10 mouse cellular contexts compared by ENCODE assay signal in genomic region chr7:127928596-127928995, GRCm38 (mm10). TPM values are rescaled to one million over a fixed set of nuclear protein-coding genes. Genes with fewer than 3 reads are reported as not detected.
A peak's percentile ranks its signal among the peaks of the same experiment; 100 is the strongest.
DNase-seq lines count a peak whose midpoint lies in the region; ATAC-seq and TF ChIP-seq lines count a peak whose summit lies in the region.
"Had no signal": no experiment of that assay in that cellular context is flagged by ENCODE, and none has a peak within 500 bp of the region (broad histone marks: within the 10 kb centered on the region; RNA-seq: fewer than 3 reads in every experiment).

No protein-coding gene starts in this region.

- peak; percentile 18; the same call in 1 of the 2 replicates for ATAC-seq in intestine, embryonic 16.5 days
- ATAC-seq in stomach, embryonic 14.5 days (ENCODE audit: insufficient number of reproducible peaks, insufficient read depth, low FRiP score, low read depth), result no peak

- 33% methylated on average over 5 of the region's 5 CpGs for WGBS in intestine, embryonic 16.5 days
- WGBS in limb, embryonic 10.5 days, result 52% methylated on average over 5 of the region's 5 CpGs
- WGBS in stomach, embryonic 14.5 days, result 42% methylated on average over 5 of the region's 5 CpGs

- H3K9ac ChIP-seq in intestine, embryonic 16.5 days (ENCODE audit: low read depth, low read length), result peak overlapping the region; percentile 75
- peak overlapping the region; percentile 60 for H3K9ac ChIP-seq in stomach, embryonic 14.5 days (replicated peaks; ENCODE audit: low read depth, low read length)
- H3K9ac ChIP-seq: midbrain, embryonic 12.5 days had no signal

- no peak for DNase-seq in layer of hippocampus, adult 2 months (ENCODE audit: low spot score in 2 of 2)
- no peak for DNase-seq in layer of hippocampus, adult 11-12 months (ENCODE audit: low spot score)
- DNase-seq in limb, embryonic 10.5 days (ENCODE audit: low spot score), result no peak
- no peak for DNase-seq in adrenal gland, postnatal 25 days
- no peak for DNase-seq in spleen, postnatal 4 days (ENCODE audit: low spot score in 2 of 2)
- DNase-seq: retina, postnatal 1 day; thymus, postnatal 25 days had no signal

- no peak overlapping the region for H3K27ac ChIP-seq in layer of hippocampus, adult 2 months
- H3K27ac ChIP-seq in intestine, embryonic 16.5 days (ENCODE audit: low read length), result peak overlapping the region; percentile 83
- no peak overlapping the region for H3K27ac ChIP-seq in limb, embryonic 10.5 days
- H3K27ac ChIP-seq in stomach, embryonic 14.5 days (ENCODE audit: low read length), result no peak overlapping the region
- H3K27ac ChIP-seq: midbrain, embryonic 12.5 days had no signal

- H3K4me1 ChIP-seq in intestine, embryonic 16.5 days (ENCODE audit: control insufficient read depth, insufficient read depth, low read length), result peaks cover 45% of the 10 kb centered on the region
- peaks cover 40% of the 10 kb centered on the region for H3K4me1 ChIP-seq in limb, embryonic 10.5 days
- H3K4me1 ChIP-seq in stomach, embryonic 14.5 days (ENCODE audit: control insufficient read depth, insufficient read depth, low read length), result peaks cover 17% of the 10 kb centered on the region

- TF ChIP-seq CTCF in layer of hippocampus, adult 2 months (conservative IDR thresholded peaks at IDR 0.05), result peak; percentile 35

- no peaks in the 10 kb centered on the region for H3K9me3 ChIP-seq in intestine, embryonic 16.5 days (ENCODE audit: control insufficient read depth, low read length)
- H3K9me3 ChIP-seq in limb, embryonic 10.5 days (replicated peaks), result no peaks in the 10 kb centered on the region
- H3K9me3 ChIP-seq in stomach, embryonic 14.5 days (ENCODE audit: control insufficient read depth, low read depth, low read length), result no peaks in the 10 kb centered on the region
- H3K9me3 ChIP-seq: midbrain, embryonic 12.5 days had no signal

- peaks cover 5% of the 10 kb centered on the region; the same call in 1 of the 2 replicates for H3K36me3 ChIP-seq in intestine, embryonic 16.5 days (ENCODE audit: control insufficient read depth, insufficient read depth, low read length)
- peaks cover 38% of the 10 kb centered on the region for H3K36me3 ChIP-seq in limb, embryonic 10.5 days
- peaks cover 11% of the 10 kb centered on the region for H3K36me3 ChIP-seq in stomach, embryonic 14.5 days (ENCODE audit: control insufficient read depth, insufficient read depth, low read length)

- no peaks in the 10 kb centered on the region for H3K27me3 ChIP-seq in intestine, embryonic 16.5 days (replicated peaks; ENCODE audit: control insufficient read depth, insufficient read depth, low read length)
- H3K27me3 ChIP-seq in limb, embryonic 10.5 days (ENCODE audit: low read depth, poor library complexity, severe bottlenecking), result peaks cover 35% of the 10 kb centered on the region
- no peaks in the 10 kb centered on the region for H3K27me3 ChIP-seq in stomach, embryonic 14.5 days (ENCODE audit: control insufficient read depth, insufficient read depth, low read length)

- peak overlapping the region; percentile 42 for H3K4me2 ChIP-seq in intestine, embryonic 16.5 days (ENCODE audit: low read depth, low read length)
- H3K4me2 ChIP-seq in stomach, embryonic 14.5 days (replicated peaks; ENCODE audit: low read depth, low read length), result peak overlapping the region; percentile 33

- H3K4me3 ChIP-seq in layer of hippocampus, adult 2 months, result no peak overlapping the region
- peak overlapping the region; percentile 57 for H3K4me3 ChIP-seq in intestine, embryonic 16.5 days (ENCODE audit: low read length)
- peak overlapping the region; percentile 42 for H3K4me3 ChIP-seq in limb, embryonic 10.5 days
- peak overlapping the region; percentile 42 for H3K4me3 ChIP-seq in stomach, embryonic 14.5 days (ENCODE audit: low read depth, low read length)
- H3K4me3 ChIP-seq: midbrain, embryonic 12.5 days had no signal

RNA-seq across cellular contexts. Expression of gene Prss8, which starts 1.3 kb away (rescaled TPM):
- under 1 TPM; 0.20 to 0.66 TPM for total RNA-seq in layer of hippocampus, adult 2 months (2021)
- 82.2 and 90.8 TPM in 2 replicates for polyA plus RNA-seq in intestine, embryonic 16.5 days (2015; fragmentation: Nextera tagmentation; extraction: Ambion mirVana)
- 6.3 and 7.2 TPM in 2 replicates for polyA plus RNA-seq in limb, embryonic 10.5 days (2016; fragmentation: Nextera tagmentation; extraction: Ambion mirVana)
- polyA plus RNA-seq in stomach, embryonic 14.5 days (2014; fragmentation: Nextera tagmentation; extraction: Ambion mirVana), result 48.2 and 55.5 TPM in 2 replicates
- total RNA-seq in adrenal gland, postnatal 25 days (2021), result 0.15 TPM in 1 of 2 replicates, not detected in the other

RNA-seq across cellular contexts. Expression of gene Kat8, which starts 16.3 kb away (rescaled TPM):
- total RNA-seq in layer of hippocampus, adult 2 months (2021), result 10 to 100 TPM; 31.7 to 34.3 TPM
- polyA plus RNA-seq in intestine, embryonic 16.5 days (2015; fragmentation: Nextera tagmentation; extraction: Ambion mirVana), result 27.3 and 29.2 TPM in 2 replicates
- polyA plus RNA-seq in limb, embryonic 10.5 days (2016; fragmentation: Nextera tagmentation; extraction: Ambion mirVana), result 48.0 and 53.0 TPM in 2 replicates
- polyA plus RNA-seq in stomach, embryonic 14.5 days (2014; fragmentation: Nextera tagmentation; extraction: Ambion mirVana), result 40.3 and 43.0 TPM in 2 replicates
- total RNA-seq in adrenal gland, postnatal 25 days (2021), result 30.0 and 32.6 TPM in 2 replicates

RNA-seq across cellular contexts. Expression of gene Prss36, which starts 17.9 kb away (rescaled TPM):
- 10 to 100 TPM in 1 of 2 experiments, 1 to 10 TPM in 1; 9.7 to 10.6 TPM for total RNA-seq in layer of hippocampus, adult 2 months (2021)
- 9.6 and 10.3 TPM in 2 replicates for polyA plus RNA-seq in intestine, embryonic 16.5 days (2015; fragmentation: Nextera tagmentation; extraction: Ambion mirVana)
- 9.7 and 10.1 TPM in 2 replicates for polyA plus RNA-seq in limb, embryonic 10.5 days (2016; fragmentation: Nextera tagmentation; extraction: Ambion mirVana)
- polyA plus RNA-seq in stomach, embryonic 14.5 days (2014; fragmentation: Nextera tagmentation; extraction: Ambion mirVana), result 8.2 and 8.5 TPM in 2 replicates
- total RNA-seq in adrenal gland, postnatal 25 days (2021), result 4.4 and 9.7 TPM in 2 replicates

RNA-seq across cellular contexts. Expression of gene Bckdk, which starts 24.7 kb away (rescaled TPM):
- total RNA-seq in layer of hippocampus, adult 2 months (2021), result 10 to 100 TPM; 36.9 to 41.7 TPM
- 184 and 198 TPM in 2 replicates for polyA plus RNA-seq in intestine, embryonic 16.5 days (2015; fragmentation: Nextera tagmentation; extraction: Ambion mirVana)
- 130 and 137 TPM in 2 replicates for polyA plus RNA-seq in limb, embryonic 10.5 days (2016; fragmentation: Nextera tagmentation; extraction: Ambion mirVana)
- 152 TPM in 2 replicates for polyA plus RNA-seq in stomach, embryonic 14.5 days (2014; fragmentation: Nextera tagmentation; extraction: Ambion mirVana)
- total RNA-seq in adrenal gland, postnatal 25 days (2021), result 119 and 123 TPM in 2 replicates

RNA-seq across cellular contexts. Expression of gene Vkorc1, which starts 33.2 kb away (rescaled TPM):
- 10 to 100 TPM; 26.3 to 26.6 TPM for total RNA-seq in layer of hippocampus, adult 2 months (2021)
- polyA plus RNA-seq in intestine, embryonic 16.5 days (2015; fragmentation: Nextera tagmentation; extraction: Ambion mirVana), result 260 and 261 TPM in 2 replicates
- 48.3 and 51.8 TPM in 2 replicates for polyA plus RNA-seq in limb, embryonic 10.5 days (2016; fragmentation: Nextera tagmentation; extraction: Ambion mirVana)
- 158 and 184 TPM in 2 replicates for polyA plus RNA-seq in stomach, embryonic 14.5 days (2014; fragmentation: Nextera tagmentation; extraction: Ambion mirVana)
- 69.5 and 76.6 TPM in 2 replicates for total RNA-seq in adrenal gland, postnatal 25 days (2021)
